Mouse (Mus musculus): ENCODE data around the gene Spocd1. TPM values are rescaled to one million over a fixed set of nuclear protein-coding genes. Genes with fewer than 3 reads are reported as not detected.

Spocd1 gene
- total RNA-seq, 2 experiments from 2014 or later = 0.51 to 0.53 TPM

GRCm38 (mm10) chr4:129970168-129970567 lies 41.1 kb downstream of the Spocd1 start:
- DNase-seq (ENCODE audit: low spot score in 2 of 2) = no peak

GRCm38 (mm10) chr4:129970861-129971260 lies 41.8 kb downstream of the Spocd1 start:
- DNase-seq (ENCODE audit: low spot score in 2 of 2) = no peak

- DNase-seq (ENCODE audit: low spot score in 2 of 2) = no peak
Measured at GRCm38 (mm10) chr4:129971989-129972388, 42.9 kb downstream of the Spocd1 start.

GRCm38 (mm10) chr4:129974285-129974684 lies 45.2 kb downstream of the Spocd1 start:
- DNase-seq (ENCODE audit: low spot score in 2 of 2) = no peak

- peak in 1 of 2 experiments; percentile 34 for DNase-seq (ENCODE audit: low spot score in 2 of 2)
Measured at GRCm38 (mm10) chr4:129977256-129977655, 48.2 kb downstream of the Spocd1 start.

- no peak for DNase-seq (ENCODE audit: low spot score in 2 of 2)
Measured at GRCm38 (mm10) chr4:129978227-129978626, 49.2 kb downstream of the Spocd1 start.

GRCm38 (mm10) chr4:129978930-129979329 lies 49.9 kb downstream of the Spocd1 start:
- no peak for DNase-seq (ENCODE audit: low spot score in 2 of 2)

GRCm38 (mm10) chr4:129981657-129982056 lies 52.6 kb downstream of the Spocd1 start:
- no peak for DNase-seq (ENCODE audit: low spot score in 2 of 2)

GRCm38 (mm10) chr4:129983046-129983445 lies 54.0 kb downstream of the Spocd1 start:
- DNase-seq (ENCODE audit: low spot score in 2 of 2) = no peak

- peak; percentile 71 to 77 for DNase-seq (ENCODE audit: low spot score in 2 of 2)
Measured at GRCm38 (mm10) chr4:129983764-129984420, 54.8 kb downstream of the Spocd1 start.

GRCm38 (mm10) chr4:129984421-129985061 lies 55.5 kb downstream of the Spocd1 start, which contains the start of gene Adgrb2:
TSS of gene Adgrb2 (plus strand) at chr4:129984870.
- peak; percentile 33 to 44 for DNase-seq (ENCODE audit: low spot score in 2 of 2)

- peak in 1 of 2 experiments; percentile 33 for DNase-seq (ENCODE audit: low spot score in 2 of 2)
Measured at GRCm38 (mm10) chr4:129985161-129985670, 56.2 kb downstream of the Spocd1 start.

- peak; percentile 67 to 73 for DNase-seq (ENCODE audit: low spot score in 2 of 2)
Measured at GRCm38 (mm10) chr4:129985671-129986441, 56.8 kb downstream of the Spocd1 start.

- DNase-seq (ENCODE audit: low spot score in 2 of 2) = peak; percentile 69 to 73
Measured at GRCm38 (mm10) chr4:129987825-129988504, 58.9 kb downstream of the Spocd1 start.

- no peak for DNase-seq (ENCODE audit: low spot score in 2 of 2)
Measured at GRCm38 (mm10) chr4:129989925-129990324, 60.9 kb downstream of the Spocd1 start.

- DNase-seq (ENCODE audit: low spot score in 2 of 2) = peak in 1 of 2 experiments; percentile 18
Measured at GRCm38 (mm10) chr4:129992720-129993119, 63.7 kb downstream of the Spocd1 start.

GRCm38 (mm10) chr4:129993213-129993612 lies 64.2 kb downstream of the Spocd1 start:
- peak in 1 of 2 experiments; percentile 23 for DNase-seq (ENCODE audit: low spot score in 2 of 2)

- peak; percentile 54 to 72 for DNase-seq (ENCODE audit: low spot score in 2 of 2)
Measured at GRCm38 (mm10) chr4:129993944-129994695, 65.1 kb downstream of the Spocd1 start.

- no peak for DNase-seq (ENCODE audit: low spot score in 2 of 2)
Measured at GRCm38 (mm10) chr4:129994728-129995127, 65.7 kb downstream of the Spocd1 start.

- DNase-seq (ENCODE audit: low spot score in 2 of 2) = no peak
Measured at GRCm38 (mm10) chr4:129995255-129995654, 66.2 kb downstream of the Spocd1 start.
